Mouse (Mus musculus) frontal cortex, adult 2 months (tissue): ENCODE measurements around the gene Esp38. TPM values are rescaled to one million over a fixed set of nuclear protein-coding genes. Genes with fewer than 3 reads are reported as not detected.
"Not testable (repeated sequence)": the region's sequence is repeated elsewhere in the genome, so short reads cannot be mapped to it uniquely, and the experiment has no call there.

Source experiments
- DNase-seq, 2 experiments: peaks; one replicate each; pipeline ENCODE4 v3.0.0; 2022; ENCODE audit warnings: low spot score in 1 of 2; ENCODE audit errors: extremely low spot score in 1 of 2
- polyA plus RNA-seq: library from polyadenylated mRNA; depleted of rRNA; stranded (reverse); fragments of >200 nt; gene quantifications from 2 replicates; pipeline ENCODE4 v1.2.3, GENCODE M21; 2012; rRNA removed

Esp38 gene
- polyA plus RNA-seq, result not detected in 2 replicates

GRCm38 (mm10) chr17:39950220-39950619 lies at the start of gene Esp38:
Esp38 (plus strand) TSS chr17:39950520.
- DNase-seq, result no peak

- DNase-seq, result not testable (repeated sequence)
These were observed 47.3 kb upstream of the Esp38 start for GRCm38 (mm10) chr17:39902928-39903545.

Other genes with a start within 250 kb of the Esp38 start
- not detected in 2 replicates for gene AC192777.2, start 144.9 kb downstream of the Esp38 start, polyA plus RNA-seq